In genomic region chr19:27492468-27492867, GRCm38 (mm10) we compare ENCODE assay signal across 7 mouse cellular contexts.
DNase-seq lines count a peak whose midpoint lies in the region; ATAC-seq lines count a peak whose summit lies in the region.

No protein-coding gene starts in this region.

- no peak for ATAC-seq in erythroid progenitor cell, adult 5-6 weeks (replicated peaks; ENCODE audit: low FRiP score, poor library complexity, severe bottlenecking)

- intact Hi-C loops in left cerebral cortex, postnatal 36 days (cut with DNase I) = no loop called here

- DNase-seq in layer of hippocampus, adult 18-20 months (ENCODE audit: low spot score in 2 of 2) = peak; percentile 12 to 14
- DNase-seq in layer of hippocampus, postnatal 10 days (ENCODE audit: low spot score in 2 of 2) = no peak
- peak; percentile 83 for DNase-seq in adipocyte (ENCODE audit: low spot score)
- DNase-seq in frontal cortex, postnatal 36 days (ENCODE audit: low spot score in 2 of 2) = peak; percentile 30 to 54
- DNase-seq in left cerebral cortex, postnatal 36 days (ENCODE audit: low spot score in 2 of 2) = peak; percentile 14 to 17
- DNase-seq in cerebellum, postnatal 14 days = no peak

Comparison
In these comparisons a context has a peak if more than half of its experiments do, and no peak if none do; other contexts are left out.
1. DNase-seq: peak in layer of hippocampus, adult 18-20 months (2 of 2), adipocyte (single experiment), frontal cortex, postnatal 36 days (2 of 2) and left cerebral cortex, postnatal 36 days (2 of 2); none in layer of hippocampus, postnatal 10 days (0 of 2) and cerebellum, postnatal 14 days (0 of 2).